Mouse (Mus musculus) hindlimb bud, embryonic 11.5 days (tissue): Measurements from ENCODE around the gene Adh4.
"Not testable (repeated sequence)": the region's sequence is repeated elsewhere in the genome, so short reads cannot be mapped to it uniquely, and the experiment has no call there.

ENCODE experiments used
- DNase-seq: peaks from one replicate; pipeline ENCODE4 v3.0.0-alpha.2; 2012; ENCODE audit warnings: low read depth, low spot score; ENCODE audit errors: extremely low spot score

The Adh4 gene

DNA sequence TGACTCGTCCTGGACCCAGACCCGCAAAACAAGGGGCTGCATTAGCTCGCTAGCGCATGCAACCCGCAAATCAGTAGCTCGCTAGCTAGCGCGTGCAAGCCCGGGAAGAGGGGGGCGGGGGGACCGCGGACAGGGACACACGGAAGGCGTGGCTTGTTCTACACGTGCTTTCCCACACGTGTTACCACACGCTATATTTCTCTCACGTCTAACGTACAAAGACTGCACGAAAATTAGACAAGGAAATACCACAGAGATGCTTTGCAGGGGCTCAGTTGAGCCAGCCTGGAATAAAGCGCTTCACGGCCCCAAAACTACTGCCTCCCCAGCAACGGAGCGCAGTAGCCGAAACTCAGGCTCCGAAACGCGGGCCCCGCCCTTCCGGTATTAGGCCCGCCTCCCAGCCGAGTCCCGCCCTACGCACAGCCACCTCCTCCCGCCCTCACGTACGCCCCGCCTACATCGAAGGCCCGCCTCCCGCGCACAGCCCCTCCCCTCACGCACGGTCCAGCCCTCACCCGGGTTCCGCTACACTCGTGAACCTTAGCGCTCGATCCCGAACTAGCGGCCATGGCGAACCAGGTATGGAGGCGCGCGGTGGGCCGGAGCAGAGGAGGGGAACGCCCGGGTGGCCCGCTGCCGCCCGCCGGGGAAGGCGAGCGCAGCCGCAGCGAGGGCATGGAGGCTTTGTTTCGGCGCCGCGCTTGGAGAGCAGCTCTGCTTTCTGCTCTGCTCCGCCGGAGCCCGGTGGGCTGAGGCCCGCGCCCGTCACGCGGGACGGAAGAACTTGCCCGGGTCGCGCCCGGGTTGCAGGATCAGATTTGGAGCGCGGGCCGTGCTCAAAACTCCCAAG, 27.6 kb downstream of the Adh4 start, which contains the start of gene Adh5:
Adh5 (plus strand) TSS at position 482 of the 853 bp plus-strand sequence.
- peak; percentile 80 for DNase-seq

DNA sequence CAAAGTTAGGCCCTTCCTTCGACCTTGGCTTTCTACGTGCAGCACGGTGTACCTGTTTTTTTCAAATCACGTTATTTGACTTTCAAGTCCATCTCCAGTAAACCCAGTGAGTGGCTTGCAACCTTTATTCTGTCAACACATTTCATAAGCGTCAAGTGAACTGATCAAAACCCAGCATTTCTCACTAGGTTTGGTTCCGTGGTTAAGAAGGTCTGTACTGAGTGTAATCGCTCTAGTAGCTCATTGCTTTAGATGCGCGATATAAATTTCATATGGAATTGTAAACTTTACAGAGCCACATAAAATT, 28.2 kb downstream of the Adh4 start:
- no peak for DNase-seq

GRCm38 (mm10) chr3:138448077-138448860, 33.0 kb downstream of the Adh4 start:
- DNase-seq = no peak

- DNase-seq = no peak
These were observed 36.9 kb downstream of the Adh4 start for GRCm38 (mm10) chr3:138452169-138452568.

- no peak for DNase-seq
These were observed 39.0 kb downstream of the Adh4 start for GRCm38 (mm10) chr3:138454234-138454633.

GRCm38 (mm10) chr3:138454711-138455435, 39.6 kb downstream of the Adh4 start:
- DNase-seq = no peak

- DNase-seq = no peak
These were observed 43.2 kb downstream of the Adh4 start for GRCm38 (mm10) chr3:138458441-138458840.

DNA sequence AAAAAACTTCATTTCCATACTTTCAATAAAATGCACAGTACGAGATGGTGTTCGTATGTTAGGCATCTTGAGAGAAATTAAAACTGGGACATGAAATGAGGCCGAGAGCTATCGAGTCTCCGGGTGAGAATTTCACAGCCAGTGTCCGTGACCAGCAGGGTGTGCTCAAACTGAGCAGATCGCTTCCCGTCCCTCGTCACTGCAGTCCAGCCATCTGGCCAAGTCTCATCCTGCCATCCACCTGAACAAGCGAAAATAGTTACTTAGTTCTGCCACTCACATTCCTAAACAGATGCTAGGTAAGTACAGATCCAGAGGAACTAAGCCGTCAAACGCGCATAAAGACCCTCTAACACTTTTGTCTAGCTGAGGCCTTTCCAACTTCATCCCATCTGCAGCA, 45.0 kb downstream of the Adh4 start:
- no peak for DNase-seq

GRCm38 (mm10) chr3:138461832-138462231, 46.6 kb downstream of the Adh4 start:
- DNase-seq = no peak

DNA sequence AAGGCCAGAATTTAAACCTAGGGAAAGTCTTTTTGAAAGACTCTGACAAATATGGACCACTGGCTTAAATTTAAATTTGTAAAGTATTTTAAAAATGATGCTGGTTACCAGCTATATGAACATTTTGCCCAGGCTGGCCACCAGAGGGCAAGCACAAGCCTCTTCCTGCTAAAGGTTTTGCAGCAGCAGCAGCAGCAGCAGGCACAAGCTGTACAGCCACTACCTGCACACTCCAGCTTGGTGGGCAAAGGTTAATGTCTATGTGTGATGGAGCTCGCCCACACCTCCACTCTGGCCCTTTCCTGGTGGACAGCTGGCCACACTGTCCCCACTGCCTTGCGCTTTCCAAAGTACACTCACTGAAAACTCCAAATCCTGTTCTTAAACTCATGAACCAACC, 47.9 kb downstream of the Adh4 start:
- DNase-seq = no peak

DNA sequence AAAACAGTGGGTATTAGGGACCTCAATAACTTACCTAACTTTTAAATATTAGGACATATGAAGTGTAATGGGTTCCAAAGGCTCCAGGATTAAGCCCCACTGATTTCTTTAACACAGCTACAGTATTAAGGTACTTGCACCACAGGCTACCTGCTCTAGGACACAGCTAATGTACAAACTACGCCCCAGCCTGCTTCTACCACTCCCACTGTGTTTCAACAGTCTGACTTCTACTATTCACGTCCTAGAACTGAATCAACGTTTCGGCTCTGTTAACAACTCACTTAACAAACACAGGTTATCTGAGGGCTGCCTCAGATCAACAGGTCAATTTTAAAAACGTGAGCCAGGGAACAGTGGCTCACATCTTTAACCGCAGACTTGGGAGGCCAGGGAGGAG, 48.5 kb downstream of the Adh4 start:
- DNase-seq = no peak

DNA sequence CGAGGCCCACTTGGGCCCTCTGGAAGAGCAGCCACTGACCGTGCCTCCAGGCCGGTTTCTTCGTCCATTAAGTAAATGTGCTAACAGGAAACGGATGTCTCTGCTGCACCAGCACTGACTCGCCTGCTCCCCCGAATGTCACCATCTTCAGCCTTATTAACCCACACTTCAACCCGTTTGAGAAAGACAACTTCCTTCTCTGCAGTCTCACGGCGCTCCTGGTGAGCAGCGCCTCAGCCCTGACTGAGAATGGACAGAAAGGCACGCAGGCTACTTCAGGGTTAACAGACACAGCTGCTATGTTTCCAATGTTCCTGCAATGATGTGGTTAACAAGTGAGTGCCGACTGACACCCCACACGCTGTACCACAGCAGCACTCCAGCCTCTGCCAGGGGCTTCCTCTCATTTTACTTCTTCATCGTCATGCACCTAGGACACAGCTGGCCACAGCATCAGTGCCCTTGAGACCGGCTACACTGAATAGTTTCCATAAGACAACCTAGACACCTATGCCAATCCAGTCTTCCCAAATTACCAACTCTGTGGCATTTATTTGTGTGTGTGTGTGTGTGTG, 49.4 kb downstream of the Adh4 start:
- no peak for DNase-seq

DNA sequence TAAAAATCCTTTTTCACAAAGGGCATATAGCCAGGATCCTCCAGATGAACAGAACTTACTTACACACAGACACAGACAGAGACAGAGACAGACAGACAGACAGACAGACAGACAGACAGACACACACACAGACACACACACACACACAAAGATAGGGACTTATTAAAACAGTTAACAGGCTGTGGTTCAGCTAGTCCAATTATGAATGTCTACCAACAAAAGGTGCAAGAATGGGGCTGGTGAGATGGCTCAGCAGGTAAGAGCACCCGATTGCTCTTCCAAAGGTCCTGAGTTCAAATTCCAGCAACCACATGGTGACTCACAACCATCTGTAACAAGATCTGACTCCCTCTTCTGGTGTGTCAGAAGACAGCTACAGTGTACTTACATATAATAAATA, 51.4 kb downstream of the Adh4 start:
- DNase-seq = not testable (repeated sequence)

DNA sequence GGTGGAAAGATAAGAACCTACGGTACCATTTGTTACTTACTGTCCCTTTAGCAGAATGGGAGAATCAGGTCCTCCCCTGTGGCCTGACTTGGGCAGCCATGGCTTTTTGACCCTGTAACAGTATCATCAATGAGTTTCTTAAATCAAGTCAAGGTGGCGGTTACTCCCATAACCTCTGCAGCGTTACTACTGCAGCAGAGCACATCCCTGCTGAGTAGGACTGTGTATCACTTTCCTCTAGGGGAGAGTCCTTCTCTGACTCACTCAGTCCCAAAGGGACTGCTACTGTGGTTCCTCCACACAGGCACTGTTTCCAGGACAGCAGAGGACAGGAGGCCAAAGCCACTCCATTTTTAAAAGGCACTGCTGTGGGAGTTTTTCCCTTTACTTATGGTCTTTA, 55.8 kb downstream of the Adh4 start:
- no peak for DNase-seq

DNA sequence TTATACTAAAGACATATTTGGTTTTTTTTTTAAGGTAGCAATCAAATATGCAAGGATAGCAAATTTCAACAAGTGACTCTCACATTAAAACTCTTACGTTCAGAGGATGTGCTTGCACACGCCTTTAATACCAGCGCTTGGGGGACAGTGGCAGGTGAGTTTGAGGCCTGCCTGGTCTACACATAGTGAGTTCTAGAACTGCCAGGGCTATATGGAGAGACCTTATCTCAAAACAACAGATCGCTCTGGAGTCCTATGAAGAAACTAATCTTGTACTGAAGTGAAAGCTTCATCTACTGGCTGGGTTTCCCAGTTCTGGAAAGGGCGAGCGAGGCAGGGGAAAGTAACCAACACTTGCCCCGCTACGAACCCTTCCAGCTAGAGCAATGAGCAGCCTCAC, 64.2 kb downstream of the Adh4 start:
- DNase-seq = no peak
